Mouse (Mus musculus): ENCODE measurements around the gene Elavl4. TPM values are rescaled to one million over a fixed set of nuclear protein-coding genes. Genes with fewer than 3 reads are reported as not detected.
A peak's percentile ranks its signal among the peaks of the same experiment; 100 is the strongest.

Elavl4 gene
- polyA plus RNA-seq, 1 experiment: 0.30 TPM

DNA sequence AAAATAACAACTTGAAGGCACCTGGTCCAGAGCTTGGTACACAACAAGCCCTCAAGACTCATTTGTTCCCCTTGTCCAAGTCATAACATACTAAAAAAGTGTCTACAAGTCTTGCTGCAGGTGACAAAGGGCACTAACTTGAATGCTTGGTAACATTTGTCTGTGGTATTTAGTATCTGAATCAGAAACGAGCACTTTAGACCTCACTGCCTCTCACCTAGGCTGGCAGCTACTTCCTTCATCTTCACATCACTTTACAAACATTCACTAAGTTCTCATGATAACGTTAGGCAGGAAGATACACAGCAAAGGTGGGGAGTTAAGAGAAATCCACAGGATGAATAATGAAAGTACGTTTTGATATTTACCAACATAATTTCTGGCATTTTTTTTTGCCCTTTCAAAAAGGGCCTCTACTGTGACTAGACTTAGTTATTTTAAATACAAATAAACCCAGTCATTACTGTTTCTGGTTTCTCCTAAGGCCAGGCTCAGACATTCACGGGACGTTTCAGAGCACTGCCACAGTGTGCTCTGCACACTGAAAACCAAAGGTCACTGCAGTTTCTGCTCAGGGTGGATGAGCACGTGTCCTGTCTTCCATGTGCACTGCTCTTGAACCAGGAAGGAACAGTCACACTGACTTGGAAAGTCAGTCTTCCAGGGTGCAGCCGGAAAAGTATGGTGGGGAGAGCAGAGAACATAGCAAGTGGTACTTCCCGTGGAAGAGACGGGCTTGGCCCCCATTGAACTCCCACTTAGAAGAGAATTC lies 84.7 kb downstream of the Elavl4 start:
- DNase-seq: peak; percentile 15
- 52% methylated on average over 9 of the region's 9 CpGs for WGBS

GRCm38 (mm10) chr4:110264345-110264943 lies 87.3 kb downstream of the Elavl4 start:
- Histone ChIP-seq H3K4me3 (ENCODE audit: insufficient read depth, low read depth, low read length) (no peak overlapping the region), H3K36me3 (ENCODE audit: control insufficient read depth, insufficient read depth, low read length) (no peaks in the 10 kb centered on the region), H3K27me3 (replicated peaks; ENCODE audit: control insufficient read depth, insufficient read depth, low read length) (no peaks in the 10 kb centered on the region), H3K4me1 (ENCODE audit: control insufficient read depth, insufficient read depth, low read length) (no peaks in the 10 kb centered on the region), H3K27ac (ENCODE audit: insufficient read depth, low read depth, low read length) (no peak overlapping the region)
- DNase-seq: no peak
- 38% methylated on average over 8 of the region's 8 CpGs for WGBS
- TF ChIP-seq POLR2A (IDR thresholded peaks at IDR 0.05; ENCODE audit: low read depth, low read length) (no peak), CTCF (conservative IDR thresholded peaks at IDR 0.05; ENCODE audit: insufficient read depth, insufficient read length, low read depth, low read length) (no peak)

More for the DNA sequence above, 84.7 kb downstream of the Elavl4 start:
- H3K27ac ChIP-seq (ENCODE audit: insufficient read depth, low read depth, low read length): no peak overlapping the region
- H3K4me1 ChIP-seq (ENCODE audit: control insufficient read depth, insufficient read depth, low read length): no peaks in the 10 kb centered on the region
- no peak for TF ChIP-seq POLR2A (IDR thresholded peaks at IDR 0.05; ENCODE audit: low read depth, low read length)
- no peak for TF ChIP-seq CTCF (conservative IDR thresholded peaks at IDR 0.05; ENCODE audit: insufficient read depth, insufficient read length, low read depth, low read length)
- no peak overlapping the region for H3K4me3 ChIP-seq (ENCODE audit: insufficient read depth, low read depth, low read length)
- no peaks in the 10 kb centered on the region for H3K36me3 ChIP-seq (ENCODE audit: control insufficient read depth, insufficient read depth, low read length)
- H3K27me3 ChIP-seq (replicated peaks; ENCODE audit: control insufficient read depth, insufficient read depth, low read length): no peaks in the 10 kb centered on the region

DNA sequence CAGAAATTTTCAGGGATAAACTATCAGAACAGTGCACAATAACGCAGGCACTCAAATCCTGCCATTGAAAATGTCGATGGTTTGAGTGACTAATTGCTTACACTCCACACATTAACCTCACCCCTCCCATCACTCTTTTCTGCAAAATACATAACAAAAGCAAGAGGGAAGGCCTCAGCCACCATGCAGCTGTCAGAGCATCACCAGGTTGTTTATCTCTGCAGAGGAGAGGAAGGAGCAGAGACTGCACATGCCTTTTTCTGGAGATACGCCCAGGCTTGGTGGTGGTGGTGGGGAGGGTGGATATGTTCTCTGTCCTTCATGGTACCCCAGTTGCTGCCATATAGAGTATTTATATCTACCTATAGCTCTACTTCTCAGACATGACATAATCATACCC lies 94.3 kb downstream of the Elavl4 start:
- 58% methylated on average over 3 of the region's 3 CpGs for WGBS
- no peaks in the 10 kb centered on the region; the same call in 1 of the 2 replicates for H3K27me3 ChIP-seq (replicated peaks; ENCODE audit: control insufficient read depth, insufficient read depth, low read length)
- H3K36me3 ChIP-seq (ENCODE audit: control insufficient read depth, insufficient read depth, low read length): no peaks in the 10 kb centered on the region
- DNase-seq: no peak
- no peaks in the 10 kb centered on the region for H3K4me1 ChIP-seq (ENCODE audit: control insufficient read depth, insufficient read depth, low read length)
- TF ChIP-seq CTCF (conservative IDR thresholded peaks at IDR 0.05; ENCODE audit: insufficient read depth, insufficient read length, low read depth, low read length) (no peak), POLR2A (IDR thresholded peaks at IDR 0.05; ENCODE audit: low read depth, low read length) (no peak)
- no peak overlapping the region for H3K27ac ChIP-seq (ENCODE audit: insufficient read depth, low read depth, low read length)
- no peak overlapping the region for H3K4me3 ChIP-seq (ENCODE audit: insufficient read depth, low read depth, low read length)

DNA sequence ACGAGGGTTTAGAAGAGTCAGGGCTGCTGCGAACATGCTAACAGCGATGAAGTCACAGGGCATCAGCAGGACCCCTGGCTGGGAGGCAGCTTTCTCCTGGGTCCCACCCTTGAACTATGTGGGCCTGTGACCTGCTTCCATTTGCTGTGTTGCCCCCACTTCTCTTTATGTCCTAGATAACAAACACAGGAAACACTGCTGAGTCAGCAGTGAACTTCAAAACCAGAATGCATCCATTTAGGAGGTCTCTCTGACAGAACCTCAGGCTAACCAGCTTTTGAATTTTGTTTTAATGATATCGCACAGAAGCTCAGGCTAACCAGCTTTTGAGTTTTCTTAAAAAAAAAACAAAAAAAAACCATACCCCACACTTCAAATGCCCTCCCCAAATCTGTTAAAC lies 96.1 kb downstream of the Elavl4 start:
- Histone ChIP-seq H3K27ac (ENCODE audit: insufficient read depth, low read depth, low read length) (no peak overlapping the region), H3K36me3 (ENCODE audit: control insufficient read depth, insufficient read depth, low read length) (no peaks in the 10 kb centered on the region), H3K4me1 (ENCODE audit: control insufficient read depth, insufficient read depth, low read length) (no peaks in the 10 kb centered on the region), H3K4me3 (ENCODE audit: insufficient read depth, low read depth, low read length) (no peak overlapping the region), H3K27me3 (replicated peaks; ENCODE audit: control insufficient read depth, insufficient read depth, low read length) (no peaks in the 10 kb centered on the region; the same call in 1 of the 2 replicates)
- no peak for TF ChIP-seq CTCF (conservative IDR thresholded peaks at IDR 0.05; ENCODE audit: insufficient read depth, insufficient read length, low read depth, low read length)
- TF ChIP-seq POLR2A (IDR thresholded peaks at IDR 0.05; ENCODE audit: low read depth, low read length): no peak
- DNase-seq: no peak
- WGBS: 84% methylated on average over 4 of the region's 4 CpGs

DNA sequence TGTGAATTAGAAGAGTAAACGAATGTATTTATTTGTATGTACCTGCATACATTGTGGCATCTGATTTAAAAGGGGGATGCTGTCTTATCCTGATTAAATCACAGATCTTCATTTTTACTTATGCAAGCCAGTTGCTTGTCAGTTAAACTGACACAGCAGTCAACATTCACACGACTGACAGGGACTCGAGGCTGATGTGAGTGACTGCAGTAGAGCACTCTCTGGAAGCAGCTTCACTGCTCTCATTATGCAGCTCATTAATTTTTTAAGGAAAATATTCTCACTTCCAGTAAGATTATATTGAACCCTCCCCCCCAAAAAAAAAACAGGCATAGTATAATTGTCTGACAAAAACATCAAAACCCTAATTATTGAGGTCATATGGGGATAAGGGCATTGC lies 101.7 kb downstream of the Elavl4 start:
- Histone ChIP-seq H3K4me1 (ENCODE audit: control insufficient read depth, insufficient read depth, low read length) (no peaks in the 10 kb centered on the region), H3K36me3 (ENCODE audit: control insufficient read depth, insufficient read depth, low read length) (no peaks in the 10 kb centered on the region), H3K4me3 (ENCODE audit: insufficient read depth, low read depth, low read length) (no peak overlapping the region), H3K27ac (ENCODE audit: insufficient read depth, low read depth, low read length) (no peak overlapping the region), H3K27me3 (replicated peaks; ENCODE audit: control insufficient read depth, insufficient read depth, low read length) (no peaks in the 10 kb centered on the region)
- 58% methylated on average over 3 of the region's 3 CpGs for WGBS
- no peak for TF ChIP-seq POLR2A (IDR thresholded peaks at IDR 0.05; ENCODE audit: low read depth, low read length)
- TF ChIP-seq CTCF (conservative IDR thresholded peaks at IDR 0.05; ENCODE audit: insufficient read depth, insufficient read length, low read depth, low read length): no peak
- DNase-seq: no peak

DNA sequence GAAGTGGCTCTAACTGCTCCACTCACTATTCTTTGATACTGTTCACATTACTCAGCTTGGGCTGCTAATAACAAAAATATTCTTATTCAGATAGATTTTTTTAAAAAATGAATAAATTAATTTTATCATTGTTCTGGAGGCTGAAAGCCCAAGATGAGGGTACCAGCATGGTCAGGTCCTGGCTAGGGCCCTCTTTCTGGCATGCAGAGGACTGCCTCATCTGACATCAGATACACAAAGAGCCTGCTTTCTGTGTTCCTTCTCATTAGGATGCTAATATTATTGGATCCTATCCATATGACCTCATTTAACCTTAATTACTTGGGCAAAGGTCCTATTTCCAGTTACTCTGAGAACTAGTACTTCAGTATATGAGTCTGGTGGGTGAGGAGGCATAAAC lies 108.8 kb downstream of the Elavl4 start:
- Histone ChIP-seq H3K27ac (ENCODE audit: insufficient read depth, low read depth, low read length) (no peak overlapping the region), H3K27me3 (replicated peaks; ENCODE audit: control insufficient read depth, insufficient read depth, low read length) (no peaks in the 10 kb centered on the region), H3K4me3 (ENCODE audit: insufficient read depth, low read depth, low read length) (no peak overlapping the region), H3K4me1 (ENCODE audit: control insufficient read depth, insufficient read depth, low read length) (no peaks in the 10 kb centered on the region), H3K36me3 (ENCODE audit: control insufficient read depth, insufficient read depth, low read length) (no peaks in the 10 kb centered on the region)
- TF ChIP-seq POLR2A (IDR thresholded peaks at IDR 0.05; ENCODE audit: low read depth, low read length) (no peak), CTCF (conservative IDR thresholded peaks at IDR 0.05; ENCODE audit: insufficient read depth, insufficient read length, low read depth, low read length) (no peak)
- DNase-seq: no peak

- Histone ChIP-seq H3K36me3 (ENCODE audit: control insufficient read depth, insufficient read depth, low read length) (no peaks in the 10 kb centered on the region), H3K27me3 (replicated peaks; ENCODE audit: control insufficient read depth, insufficient read depth, low read length) (no peaks in the 10 kb centered on the region), H3K27ac (ENCODE audit: insufficient read depth, low read depth, low read length) (no peak overlapping the region), H3K4me1 (ENCODE audit: control insufficient read depth, insufficient read depth, low read length) (no peaks in the 10 kb centered on the region), H3K4me3 (ENCODE audit: insufficient read depth, low read depth, low read length) (no peak overlapping the region)
- TF ChIP-seq POLR2A (IDR thresholded peaks at IDR 0.05; ENCODE audit: low read depth, low read length): no peak
- TF ChIP-seq CTCF (conservative IDR thresholded peaks at IDR 0.05; ENCODE audit: insufficient read depth, insufficient read length, low read depth, low read length): no peak
- DNase-seq: no peak
- WGBS: 74% methylated on average over 1 of the region's 1 CpGs
These were observed 117.2 kb downstream of the Elavl4 start for GRCm38 (mm10) chr4:110234554-110234953.

Measured in kidney, adult 2 months (tissue).